In the genomic region with DNA sequence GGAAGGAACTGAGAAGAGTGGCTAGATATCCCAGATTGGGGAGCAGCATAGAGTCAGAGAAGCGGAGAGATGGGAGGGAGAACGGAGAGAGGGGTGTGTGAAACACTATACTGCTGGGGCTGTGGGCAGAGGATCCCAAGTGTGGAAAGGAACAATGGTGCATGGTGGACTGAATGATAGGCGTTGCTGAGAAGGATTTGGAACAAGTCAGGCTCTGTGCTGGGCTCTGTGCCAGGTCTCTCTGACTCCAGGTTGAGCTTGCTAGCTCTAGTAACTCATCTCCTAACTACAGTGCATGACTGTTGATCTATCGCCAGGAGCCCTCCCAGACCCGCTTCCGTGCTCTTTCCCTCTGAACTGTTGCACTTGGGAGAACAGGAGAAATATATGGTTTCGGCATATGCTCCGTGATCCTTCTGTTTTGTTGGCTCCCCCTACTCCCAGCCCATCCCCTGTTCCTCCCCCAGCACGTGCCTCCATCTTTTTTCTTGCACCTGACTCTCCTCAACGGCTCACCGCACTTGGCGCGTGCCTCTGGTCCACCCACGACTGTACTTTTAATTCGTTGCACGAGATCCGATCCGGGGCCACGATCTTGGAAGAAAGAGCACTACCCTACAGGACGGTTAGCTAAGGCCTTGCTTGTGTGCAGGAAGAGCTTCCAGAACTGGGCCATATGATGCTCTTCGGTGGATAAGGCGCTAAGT, we compare ENCODE assay signal across 10 mouse cellular contexts. TPM values are rescaled to one million over a fixed set of nuclear protein-coding genes. Genes with fewer than 3 reads are reported as not detected.
A peak's percentile ranks its signal among the peaks of the same experiment; 100 is the strongest.
DNase-seq lines count a peak whose midpoint lies in the region; ATAC-seq and TF ChIP-seq lines count a peak whose summit lies in the region.
"Had no signal": no experiment of that assay in that cellular context is flagged by ENCODE, and none has a peak within 500 bp of the region (broad histone marks: within the 10 kb centered on the region; RNA-seq: fewer than 3 reads in every experiment).

Gene Abca15, plus strand, starts transcription at position 584 of the 707 bp plus-strand sequence.

- no peaks in the 10 kb centered on the region for H3K27me3 ChIP-seq in intestine, postnatal 0 days (replicated peaks; ENCODE audit: control insufficient read depth, insufficient read depth, low read length)
- H3K27me3 ChIP-seq in midbrain, embryonic 13.5 days: no peaks in the 10 kb centered on the region

- no peak within 1 kb of the TSS for H3K27ac ChIP-seq in embryonic fibroblast, embryonic 13.5 days (ENCODE audit: insufficient read depth, low read length)
- H3K27ac ChIP-seq in intestine, postnatal 0 days (ENCODE audit: low read depth, low read length): no peak within 1 kb of the TSS
- no peak within 1 kb of the TSS for H3K27ac ChIP-seq in midbrain, embryonic 13.5 days

- H3K9me3 ChIP-seq in intestine, postnatal 0 days (ENCODE audit: control insufficient read depth): no peaks in the 10 kb centered on the region
- no peaks in the 10 kb centered on the region for H3K9me3 ChIP-seq in midbrain, embryonic 13.5 days

- peak within 1 kb of the TSS; percentile 51 for H3K4me2 ChIP-seq in intestine, postnatal 0 days (replicated peaks; ENCODE audit: low read depth)
- peak within 1 kb of the TSS; percentile 58 for H3K4me2 ChIP-seq in midbrain, embryonic 13.5 days (replicated peaks)

- no peak for ATAC-seq in intestine, postnatal 0 days
- peak; percentile 68; the same call in 1 of the 2 replicates for ATAC-seq in midbrain, embryonic 13.5 days
- no peak for ATAC-seq in CD4-positive, CD25-positive, alpha-beta regulatory T cell, adult 4 months

- no peak for TF ChIP-seq CTCF in embryonic fibroblast, embryonic 13.5 days (IDR thresholded peaks at IDR 0.05; ENCODE audit: borderline replicate concordance, insufficient read depth, low read length)
- TF ChIP-seq CTCF in intestine, postnatal 0 days (IDR thresholded peaks at IDR 0.05; ENCODE audit: low read depth): no peak

- WGBS in intestine, postnatal 0 days: 80% methylated on average over 22 of the region's 22 CpGs
- 86% methylated on average over 22 of the region's 22 CpGs for WGBS in midbrain, embryonic 13.5 days

- TF ChIP-seq POLR2A in embryonic fibroblast, embryonic 13.5 days (IDR thresholded peaks at IDR 0.05; ENCODE audit: low read depth, low read length): no peak

- 0 out of 2 replicates have a peak within 1 kb of the TSS, but pooled peaks have one; percentile 17 for H3K4me3 ChIP-seq in embryonic fibroblast, embryonic 13.5 days (ENCODE audit: insufficient read depth, low read length)
- 0 out of 2 replicates have a peak within 1 kb of the TSS, but pooled peaks have one; percentile 20 for H3K4me3 ChIP-seq in intestine, postnatal 0 days (ENCODE audit: low read depth, low read length)
- H3K4me3 ChIP-seq in midbrain, embryonic 13.5 days (replicated peaks): peak within 1 kb of the TSS; percentile 24
- H3K4me3 ChIP-seq: myocyte had no signal

- H3K36me3 ChIP-seq in intestine, postnatal 0 days (ENCODE audit: control insufficient read depth, insufficient read depth): no peaks in the 10 kb centered on the region
- no peaks in the 10 kb centered on the region for H3K36me3 ChIP-seq in midbrain, embryonic 13.5 days

- peak; percentile 8 for DNase-seq in layer of hippocampus, adult 11-12 months (ENCODE audit: low spot score)
- no peak for DNase-seq in layer of hippocampus, adult 8-10 months (ENCODE audit: low spot score in 2 of 2)
- peak; percentile 35 for DNase-seq in adrenal gland, postnatal 14 days
- no peak for DNase-seq in embryo, embryonic 9.5 days (ENCODE audit: extremely low spot score)

- no peak within 1 kb of the TSS for H3K9ac ChIP-seq in intestine, postnatal 0 days (ENCODE audit: low read depth, low read length)
- H3K9ac ChIP-seq in midbrain, embryonic 13.5 days (replicated peaks): no peak within 1 kb of the TSS

- no peaks in the 10 kb centered on the region; the same call in 1 of the 2 replicates for H3K4me1 ChIP-seq in embryonic fibroblast, embryonic 13.5 days (ENCODE audit: control insufficient read depth, insufficient read depth, low read length)
- H3K4me1 ChIP-seq in intestine, postnatal 0 days (replicated peaks; ENCODE audit: control insufficient read depth, insufficient read depth, low read length): no peaks in the 10 kb centered on the region
- peaks cover 3% of the 10 kb centered on the region; the same call in 1 of the 2 replicates for H3K4me1 ChIP-seq in midbrain, embryonic 13.5 days (replicated peaks)

RNA-seq across cellular contexts. Expression of gene Abca15, which starts in this region (rescaled TPM):
- total RNA-seq in layer of hippocampus, adult 8-10 months (2022): not detected
- total RNA-seq in adrenal gland, postnatal 14 days (2021): not detected in 2 replicates
- not detected in 2 replicates for polyA plus RNA-seq in embryonic fibroblast, embryonic 13.5 days (2011; ENCODE audit: insufficient read length, low read depth, missing spikeins)
- polyA plus RNA-seq in intestine, postnatal 0 days (2015; fragmentation: Nextera tagmentation; extraction: Ambion mirVana): not detected in 2 replicates
- not detected in 2 replicates for polyA plus RNA-seq in midbrain, embryonic 13.5 days (2015; fragmentation: Nextera tagmentation; extraction: Ambion mirVana)
- not detected for polyA plus RNA-seq in CD4-positive, CD25-positive, alpha-beta regulatory T cell, adult 4 months (2017; shearing (Covaris generic))
- total RNA-seq: MEL had no signal
- polyA plus RNA-seq: myocyte had no signal

Comparison
In these comparisons a context has a peak if more than half of its experiments do, and no peak if none do; other contexts are left out.
1. Peak in DNase-seq in adrenal gland, postnatal 14 days; RNA of the gene not detected or under 1 TPM.
2. Peak in ATAC-seq, H3K4me3 ChIP-seq and H3K4me2 ChIP-seq in midbrain, embryonic 13.5 days; RNA of the gene not detected or under 1 TPM.